Mouse (Mus musculus) lung, postnatal 0 days (tissue): ENCODE measurements at regions not wholly inside any gene's neighbourhood (a gene's known extent, or its start where the extent isn't known, plus 50 kb on each side); places are given as distances from the start of the nearest gene placed in this dataset.

Experiments
- CTCF ChIP-seq: IDR thresholded peaks from 2 replicates; pipeline ENCODE4 v1.5.1; 2016; ENCODE audit warnings: antibody characterized with exemption, mild to moderate bottlenecking
- EP300 ChIP-seq: IDR thresholded peaks from 2 replicates; pipeline ENCODE4 v1.6.1; 2016; ENCODE audit warnings: antibody characterized with exemption, mild to moderate bottlenecking, control low read depth

DNA sequence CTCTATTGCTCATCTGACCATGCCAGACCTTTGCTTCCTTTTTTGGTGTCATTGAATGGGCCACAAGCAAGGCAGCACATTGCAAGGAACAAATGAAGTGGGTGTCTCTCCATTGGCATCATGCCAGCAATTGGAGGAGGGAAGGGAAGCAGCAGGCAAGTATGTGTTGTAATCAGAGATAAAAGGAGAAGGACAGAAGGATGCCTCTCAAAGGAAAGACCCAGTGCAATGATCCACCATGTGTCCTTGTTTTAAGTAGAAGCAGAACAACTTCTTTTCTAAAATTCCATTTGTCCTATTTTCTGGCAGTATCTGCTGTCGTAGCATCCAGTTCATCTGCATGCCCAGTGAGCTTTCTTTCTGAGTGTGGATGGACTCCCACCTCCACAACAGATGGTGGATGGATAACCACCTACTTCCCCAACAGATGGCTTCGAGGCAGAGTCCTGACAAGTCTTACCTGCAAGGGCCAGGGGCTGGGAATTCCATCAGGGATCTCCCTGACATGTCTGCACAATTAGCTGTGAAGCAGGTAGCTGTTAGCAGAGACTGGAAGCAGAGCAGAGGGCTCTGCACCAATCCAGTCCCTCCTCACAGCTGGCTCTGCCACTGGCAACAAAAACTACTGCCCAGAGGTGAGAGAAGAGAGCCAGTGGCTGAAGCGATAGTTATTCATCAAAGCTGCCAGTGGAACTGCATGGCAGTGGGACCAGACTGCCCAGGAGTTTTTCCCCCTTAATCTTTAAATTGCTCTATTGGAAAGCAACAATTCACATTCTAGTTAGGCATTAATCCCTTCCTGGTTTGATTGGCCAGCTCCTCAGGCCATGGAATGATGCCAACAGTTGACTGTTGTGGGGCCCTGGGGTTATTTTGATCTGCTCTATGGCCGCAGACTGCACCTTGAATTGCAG is 113.8 kb downstream of the Enkur start:
- TF ChIP-seq CTCF: no peak
- no peak for TF ChIP-seq EP300
